Mouse (Mus musculus) stomach, postnatal 0 days (tissue): ENCODE results near the gene Inhbe. TPM values are rescaled to one million over a fixed set of nuclear protein-coding genes. Genes with fewer than 3 reads are reported as not detected.

Source experiments
- ATAC-seq: fragments of 200-750 bp; cut with Nextera tagmentation; 2 replicates; pipeline ENCODE4 v1.8.0; 2017; ENCODE audit not compliant: low FRiP score, low TSS enrichment
- DNase-seq: peaks from one replicate; pipeline ENCODE4 v3.0.0-alpha.2; 2016; ENCODE audit warnings: low spot score
- H3K27ac ChIP-seq: fragments of 300-500 bp; sonication (generic); replicated peaks from 2 replicates; pipeline ENCODE4 v1.5.1; 2014; ENCODE audit warnings: mild to moderate bottlenecking, control low read depth
- H3K27me3 ChIP-seq: fragments of 300-500 bp; sonication (generic); 2 replicates; pipeline ENCODE4 v1.6.1; 2014; ENCODE audit warnings: low read length; ENCODE audit not compliant: control insufficient read depth, insufficient read depth
- H3K36me3 ChIP-seq: fragments of 300-500 bp; sonication (generic); 2 replicates; pipeline ENCODE4 v1.6.1; 2014; ENCODE audit warnings: low read length, mixed read lengths; ENCODE audit not compliant: control insufficient read depth, insufficient read depth
- H3K4me1 ChIP-seq: fragments of 300-500 bp; sonication (generic); replicated peaks from 2 replicates; pipeline ENCODE4 v1.6.1; 2014; ENCODE audit warnings: antibody characterized with exemption; ENCODE audit not compliant: control insufficient read depth, insufficient read depth
- H3K4me2 ChIP-seq: fragments of 300-500 bp; sonication (generic); replicated peaks from 2 replicates; pipeline ENCODE4 v1.6.1; 2014; ENCODE audit warnings: low read depth, mild to moderate bottlenecking, control low read depth, moderate library complexity
- H3K4me3 ChIP-seq: fragments of 300-500 bp; sonication (generic); 2 replicates; pipeline ENCODE4 v1.5.1; 2014; ENCODE audit warnings: low read depth, low read length, control low read depth
- H3K9ac ChIP-seq: fragments of 300-500 bp; sonication (generic); 2 replicates; pipeline ENCODE4 v1.6.1; 2014; ENCODE audit warnings: mild to moderate bottlenecking, low read length, control low read depth, mixed read lengths
- H3K9me3 ChIP-seq: fragments of 300-500 bp; sonication (generic); 2 replicates; pipeline ENCODE4 v1.6.1; 2016; ENCODE audit warnings: low read length; ENCODE audit not compliant: control insufficient read depth
- CTCF ChIP-seq: IDR thresholded peaks from 2 replicates; pipeline ENCODE4 v1.5.1; 2016; ENCODE audit warnings: antibody characterized with exemption, low read depth, mild to moderate bottlenecking, moderate library complexity
- EP300 ChIP-seq: optimal IDR thresholded peaks from 2 replicates; pipeline ENCODE3; 2016; ENCODE audit warnings: antibody characterized with exemption
- WGBS: fragments of 180-500 bp; shearing (Covaris S2); extraction: QIAGEN DNeasy Blood & Tissue Kit; methylation state at CpG from one replicate; pipeline ENCODE4 v1.1.7; 2014; 5-methylcytosine and 5-hydroxymethylcytosine counted together
- polyA plus RNA-seq: library from polyadenylated mRNA; unstranded; fragments of >200 nt; fragmentation: Nextera tagmentation; extraction: Ambion mirVana; gene quantifications from 2 replicates; pipeline ENCODE4 v1.2.1, GENCODE M21; 2015

Inhbe gene
- polyA plus RNA-seq, 1 experiment from 2014 or later = 0.02 TPM

GRCm38 (mm10) chr10:127350594-127351284, 3.5 kb downstream of the Inhbe start:
- Histone ChIP-seq H3K27ac (no peak overlapping the region), H3K36me3 (no peaks in the 10 kb centered on the region), H3K27me3 (no peaks in the 10 kb centered on the region), H3K4me2 (peak overlapping the region; percentile 28; the same call in 1 of the 2 replicates), H3K9ac (no peak overlapping the region), H3K9me3 (no peaks in the 10 kb centered on the region), H3K4me1 (no peaks in the 10 kb centered on the region), H3K4me3 (no peak overlapping the region)
- no peak for TF ChIP-seq EP300
- TF ChIP-seq CTCF = peak; percentile 96
- ATAC-seq = peak; percentile 73
- 9% methylated on average over 24 of the region's 24 CpGs for WGBS
- peak; percentile 82 for DNase-seq

- DNase-seq (no peak), ATAC-seq (no peak)
- Histone ChIP-seq H3K4me2 (no peak overlapping the region), H3K9me3 (no peaks in the 10 kb centered on the region), H3K4me1 (no peaks in the 10 kb centered on the region), H3K36me3 (no peaks in the 10 kb centered on the region), H3K27me3 (no peaks in the 10 kb centered on the region), H3K27ac (no peak overlapping the region), H3K4me3 (no peak overlapping the region), H3K9ac (no peak overlapping the region)
- WGBS = 74% methylated on average over 8 of the region's 8 CpGs
- no peak for TF ChIP-seq CTCF
- TF ChIP-seq EP300 = no peak
Measured at GRCm38 (mm10) chr10:127349810-127350209, 4.4 kb downstream of the Inhbe start.

- DNase-seq (no peak), ATAC-seq (no peak)
- WGBS = 66% methylated on average over 4 of the region's 4 CpGs
- Histone ChIP-seq H3K9ac (no peak overlapping the region), H3K27me3 (no peaks in the 10 kb centered on the region), H3K27ac (no peak overlapping the region), H3K4me1 (no peaks in the 10 kb centered on the region), H3K4me2 (no peak overlapping the region), H3K9me3 (no peaks in the 10 kb centered on the region), H3K4me3 (no peak overlapping the region), H3K36me3 (no peaks in the 10 kb centered on the region)
- TF ChIP-seq EP300 (no peak), CTCF (peak; percentile 45)
Measured at GRCm38 (mm10) chr10:127348957-127349356, 5.3 kb downstream of the Inhbe start.

GRCm38 (mm10) chr10:127346173-127346572, 8.0 kb downstream of the Inhbe start:
- WGBS = 74% methylated on average over 3 of the region's 3 CpGs
- H3K9me3 ChIP-seq = no peaks in the 10 kb centered on the region
- DNase-seq (no peak), ATAC-seq (no peak)
- no peak overlapping the region for H3K4me3 ChIP-seq
- TF ChIP-seq CTCF = no peak
- TF ChIP-seq EP300 = no peak
- H3K36me3 ChIP-seq = no peaks in the 10 kb centered on the region
- H3K9ac ChIP-seq = no peak overlapping the region
- no peaks in the 10 kb centered on the region for H3K27me3 ChIP-seq
- H3K4me2 ChIP-seq = no peak overlapping the region
- H3K27ac ChIP-seq = no peak overlapping the region
- no peaks in the 10 kb centered on the region for H3K4me1 ChIP-seq

- ATAC-seq = no peak
- Histone ChIP-seq H3K36me3 (no peaks in the 10 kb centered on the region), H3K9me3 (no peaks in the 10 kb centered on the region), H3K27ac (no peak overlapping the region), H3K4me3 (no peak overlapping the region), H3K9ac (no peak overlapping the region), H3K27me3 (no peaks in the 10 kb centered on the region; the same call in 1 of the 2 replicates), H3K4me1 (no peaks in the 10 kb centered on the region; the same call in 1 of the 2 replicates), H3K4me2 (no peak overlapping the region)
- DNase-seq = no peak
- WGBS = 74% methylated on average over 3 of the region's 3 CpGs
- no peak for TF ChIP-seq EP300
- TF ChIP-seq CTCF = no peak
Measured at GRCm38 (mm10) chr10:127343029-127343428, 11.2 kb downstream of the Inhbe start.

- ATAC-seq (peak; percentile 38; the same call in 1 of the 2 replicates), DNase-seq (peak; percentile 87)
- Histone ChIP-seq H3K4me3 (peak within 1 kb of the TSS; percentile 50), H3K27ac (peak within 1 kb of the TSS; percentile 89), H3K9me3 (no peaks in the 10 kb centered on the region), H3K4me1 (no peaks in the 10 kb centered on the region; the same call in 1 of the 2 replicates), H3K9ac (peak within 1 kb of the TSS; percentile 57), H3K4me2 (peak within 1 kb of the TSS; percentile 86), H3K27me3 (no peaks in the 10 kb centered on the region; the same call in 1 of the 2 replicates), H3K36me3 (no peaks in the 10 kb centered on the region)
- TF ChIP-seq CTCF (peak; percentile 96), EP300 (no peak)
- WGBS = under 1% methylated on average over 29 of the region's 29 CpGs
Measured at GRCm38 (mm10) chr10:127341891-127342639, 12.1 kb downstream of the Inhbe start, which contains the start of gene Gli1. Gene Gli1 (minus strand): TSS chr10:127341974.
